14 mouse cellular contexts compared by ENCODE assay signal in genomic region chr1:138299576-138299975, GRCm38 (mm10). TPM values are rescaled to one million over a fixed set of nuclear protein-coding genes. Genes with fewer than 3 reads are reported as not detected.
DNase-seq lines count a peak whose midpoint lies in the region; ATAC-seq and TF ChIP-seq lines count a peak whose summit lies in the region.
"Had no signal": no experiment of that assay in that cellular context is flagged by ENCODE, and none has a peak within 500 bp of the region (broad histone marks: within the 10 kb centered on the region; RNA-seq: fewer than 3 reads in every experiment).

No protein-coding gene starts in this region.

- H3K4me1 ChIP-seq in forebrain, postnatal 0 days (ENCODE audit: insufficient read depth), result no peaks in the 10 kb centered on the region
- no peaks in the 10 kb centered on the region for H3K4me1 ChIP-seq in intestine, postnatal 0 days (replicated peaks; ENCODE audit: control insufficient read depth, insufficient read depth, low read length)
- H3K4me1 ChIP-seq: stomach, embryonic 15.5 days had no signal

- H3K36me3 ChIP-seq in forebrain, postnatal 0 days (ENCODE audit: insufficient read depth), result no peaks in the 10 kb centered on the region
- no peaks in the 10 kb centered on the region for H3K36me3 ChIP-seq in intestine, postnatal 0 days (ENCODE audit: control insufficient read depth, insufficient read depth)
- H3K36me3 ChIP-seq: stomach, embryonic 15.5 days had no signal

- ATAC-seq in CD4-positive, CD25-positive, alpha-beta regulatory T cell, adult 4 months, result peak; percentile 76
- peak; percentile 55 to 72 for ATAC-seq in hematopoietic stem cell, adult 5-6 weeks (replicated peaks in 1 of 2; ENCODE audit: insufficient read depth in 1 of 2, low FRiP score in 2 of 2, low TSS enrichment in 1 of 2, low read depth in 1 of 2, poor library complexity in 2 of 2, severe bottlenecking in 2 of 2)
- ATAC-seq in forebrain, postnatal 0 days, result no peak
- ATAC-seq in intestine, postnatal 0 days, result no peak

- no peak overlapping the region for H3K4me3 ChIP-seq in forebrain, postnatal 0 days (ENCODE audit: low read depth, low read length)
- no peak overlapping the region for H3K4me3 ChIP-seq in intestine, postnatal 0 days (ENCODE audit: low read depth, low read length)
- H3K4me3 ChIP-seq: gastrocnemius, adult 2 months; stomach, embryonic 15.5 days had no signal

- no peak overlapping the region for H3K4me2 ChIP-seq in forebrain, postnatal 0 days (ENCODE audit: low read depth)
- H3K4me2 ChIP-seq in intestine, postnatal 0 days (replicated peaks; ENCODE audit: low read depth), result no peak overlapping the region
- H3K4me2 ChIP-seq: stomach, embryonic 15.5 days had no signal

- no peak for TF ChIP-seq CTCF in forebrain, postnatal 0 days (IDR thresholded peaks at IDR 0.05; ENCODE audit: low read depth)
- no peak for TF ChIP-seq CTCF in intestine, postnatal 0 days (IDR thresholded peaks at IDR 0.05; ENCODE audit: low read depth)

- no peak overlapping the region for H3K9ac ChIP-seq in forebrain, postnatal 0 days
- H3K9ac ChIP-seq in intestine, postnatal 0 days (ENCODE audit: low read depth, low read length), result no peak overlapping the region
- H3K9ac ChIP-seq: stomach, embryonic 15.5 days had no signal

- WGBS in forebrain, postnatal 0 days, result 72% methylated on average over 4 of the region's 4 CpGs
- WGBS in intestine, postnatal 0 days, result 73% methylated on average over 4 of the region's 4 CpGs

- H3K27me3 ChIP-seq in forebrain, postnatal 0 days (ENCODE audit: insufficient read depth, low read length), result no peaks in the 10 kb centered on the region
- no peaks in the 10 kb centered on the region for H3K27me3 ChIP-seq in intestine, postnatal 0 days (replicated peaks; ENCODE audit: control insufficient read depth, insufficient read depth, low read length)
- H3K27me3 ChIP-seq: stomach, embryonic 15.5 days had no signal

- no peak overlapping the region for H3K27ac ChIP-seq in forebrain, postnatal 0 days (ENCODE audit: low read depth, low read length)
- H3K27ac ChIP-seq in intestine, postnatal 0 days (ENCODE audit: low read depth, low read length), result no peak overlapping the region
- H3K27ac ChIP-seq: gastrocnemius, adult 2 months; stomach, embryonic 15.5 days had no signal

- peak; percentile 74 for DNase-seq in adrenal gland, adult 2 months
- no peak for DNase-seq in adrenal gland, adult 18-20 months (ENCODE audit: low spot score in 2 of 2)
- DNase-seq in spleen, postnatal 36 days (ENCODE audit: low spot score in 2 of 2), result peak; percentile 73 to 74
- DNase-seq in forebrain, postnatal 0 days, result no peak
- DNase-seq in lung, postnatal 14 days, result no peak
- DNase-seq: gastrocnemius, adult 2 months; heart, postnatal 14 days; kidney, adult 9 months; lung, postnatal 10 days; retina, postnatal 1 day had no signal

- H3K9me3 ChIP-seq in forebrain, postnatal 0 days (ENCODE audit: low read length), result no peaks in the 10 kb centered on the region
- H3K9me3 ChIP-seq in intestine, postnatal 0 days (ENCODE audit: control insufficient read depth), result no peaks in the 10 kb centered on the region
- H3K9me3 ChIP-seq: stomach, embryonic 15.5 days had no signal

RNA-seq across cellular contexts. Expression of gene Atp6v1g3, which starts 26.0 kb away (rescaled TPM):
- total RNA-seq in adrenal gland, adult 2 months (2021), result not detected
- not detected in 2 replicates for polyA plus RNA-seq in adrenal gland, adult 2 months (2012; rRNA removed)
- not detected for total RNA-seq in adrenal gland, adult 18-20 months (2021)
- under 1 TPM; 0.28 to 0.96 TPM for polyA plus RNA-seq in CD4-positive, CD25-positive, alpha-beta regulatory T cell, adult 4 months (2017; shearing (Covaris generic))
- not detected in 2 replicates for total RNA-seq in hematopoietic stem cell, adult 5-6 weeks (2017)
- not detected in 2 replicates for total RNA-seq in forebrain, postnatal 0 days (2014; rRNA removed)
- polyA plus RNA-seq in forebrain, postnatal 0 days (2015; fragmentation: Nextera tagmentation; extraction: Ambion mirVana), result not detected in 2 replicates
- polyA plus RNA-seq in intestine, postnatal 0 days (2015; fragmentation: Nextera tagmentation; extraction: Ambion mirVana), result not detected in 2 replicates
- total RNA-seq: gastrocnemius, adult 2 months; heart, postnatal 14 days had no signal
- polyA plus RNA-seq: stomach, embryonic 15.5 days had no signal

Comparison
In these comparisons a context has a peak if more than half of its experiments do, and no peak if none do; other contexts are left out.
1. DNase-seq: peak in adrenal gland, adult 2 months (single experiment) and spleen, postnatal 36 days (2 of 2); none in adrenal gland, adult 18-20 months (0 of 2), forebrain, postnatal 0 days (single experiment) and lung, postnatal 14 days (single experiment).
2. ATAC-seq: peak in CD4-positive, CD25-positive, alpha-beta regulatory T cell, adult 4 months (single experiment) and hematopoietic stem cell, adult 5-6 weeks (2 of 2); none in forebrain, postnatal 0 days (single experiment) and intestine, postnatal 0 days (single experiment).